Mouse (Mus musculus) heart, embryonic 16.5 days (tissue): ENCODE measurements around the gene Sf3a2. TPM values are rescaled to one million over a fixed set of nuclear protein-coding genes. Genes with fewer than 3 reads are reported as not detected.

ENCODE experiments used
- ATAC-seq: fragments of 200-750 bp; cut with Nextera tagmentation; replicated peaks from 2 replicates; pipeline ENCODE4 v1.8.0; 2017; ENCODE audit warnings: moderate number of reproducible peaks; ENCODE audit not compliant: insufficient read depth, low FRiP score; ENCODE audit errors: extremely low read depth
- H3K27ac ChIP-seq: fragments of 300-500 bp; sonication (generic); 2 replicates; pipeline ENCODE4 v1.5.1; 2014; ENCODE audit warnings: mild to moderate bottlenecking, low read length, control low read depth, moderate library complexity
- H3K27me3 ChIP-seq: fragments of 300-500 bp; sonication (generic); 2 replicates; pipeline ENCODE4 v1.6.1; 2014; ENCODE audit warnings: low read length, mixed read lengths; ENCODE audit not compliant: control insufficient read depth, insufficient read depth
- H3K36me3 ChIP-seq: fragments of 300-500 bp; sonication (generic); 2 replicates; pipeline ENCODE4 v1.6.1; 2014; ENCODE audit not compliant: control insufficient read depth, insufficient read depth
- H3K4me1 ChIP-seq: fragments of 300-500 bp; sonication (generic); 2 replicates; pipeline ENCODE4 v1.6.1; 2014; ENCODE audit warnings: low read length, mixed read lengths; ENCODE audit not compliant: control insufficient read depth, insufficient read depth
- H3K4me2 ChIP-seq: fragments of 300-500 bp; sonication (generic); 2 replicates; pipeline ENCODE4 v1.6.1; 2014; ENCODE audit warnings: low read depth, mild to moderate bottlenecking, control low read depth, low read length
- H3K4me3 ChIP-seq: fragments of 300-500 bp; sonication (generic); 2 replicates; pipeline ENCODE4 v1.5.1; 2014; ENCODE audit warnings: mild to moderate bottlenecking, control low read depth, low read length
- H3K9ac ChIP-seq: fragments of 300-500 bp; sonication (generic); 2 replicates; pipeline ENCODE4 v1.6.1; 2014; ENCODE audit warnings: low read length, control low read depth
- H3K9me3 ChIP-seq: fragments of 300-500 bp; sonication (generic); replicated peaks from 2 replicates; pipeline ENCODE4 v1.6.1; 2016; ENCODE audit warnings: low read length; ENCODE audit not compliant: control insufficient read depth
- WGBS: fragments of 180-500 bp; shearing (Covaris S2); extraction: QIAGEN DNeasy Blood & Tissue Kit; methylation state at CpG from one replicate; pipeline ENCODE4 v1.1.7; 2014; 5-methylcytosine and 5-hydroxymethylcytosine counted together
- polyA plus RNA-seq: library from polyadenylated mRNA; unstranded; fragments of >200 nt; fragmentation: Nextera tagmentation; extraction: Ambion mirVana; gene quantifications from 2 replicates; pipeline ENCODE4 v1.2.1, GENCODE M21; 2015

The Sf3a2 gene
- polyA plus RNA-seq, 1 experiment from 2014 or later = 47.7 TPM

GRCm38 (mm10) chr10:80796307-80796848 is 1.6 kb upstream of the Sf3a2 start:
- WGBS = 78% methylated on average over 9 of the region's 9 CpGs
- Histone ChIP-seq H3K9me3 (no peaks in the 10 kb centered on the region), H3K4me2 (peak overlapping the region; percentile 86), H3K36me3 (peaks cover 44% of the 10 kb centered on the region), H3K4me3 (no peak overlapping the region; the same call in 1 of the 2 replicates), H3K4me1 (peaks cover 29% of the 10 kb centered on the region), H3K27me3 (no peaks in the 10 kb centered on the region), H3K9ac (peak overlapping the region; percentile 92; the same call in 1 of the 2 replicates), H3K27ac (no peak overlapping the region)
- no peak for ATAC-seq

GRCm38 (mm10) chr10:80797186-80798149 is 530 bp upstream of the Sf3a2 start:
- ATAC-seq = peak; percentile 49
- Histone ChIP-seq H3K36me3 (peaks cover 48% of the 10 kb centered on the region), H3K27me3 (no peaks in the 10 kb centered on the region), H3K4me3 (peak overlapping the region; percentile 82), H3K4me2 (peak overlapping the region; percentile 86), H3K9me3 (no peaks in the 10 kb centered on the region), H3K4me1 (peaks cover 18% of the 10 kb centered on the region), H3K27ac (peak overlapping the region; percentile 91), H3K9ac (peak overlapping the region; percentile 92)
- 2% methylated on average over 59 of the region's 59 CpGs for WGBS

GRCm38 (mm10) chr10:80799070-80799566 is 1.1 kb downstream of the Sf3a2 start:
- Histone ChIP-seq H3K27me3 (no peaks in the 10 kb centered on the region), H3K4me2 (peak overlapping the region; percentile 81), H3K4me3 (peak overlapping the region; percentile 82), H3K27ac (peak overlapping the region; percentile 91), H3K36me3 (peaks cover 52% of the 10 kb centered on the region), H3K9ac (peak overlapping the region; percentile 92), H3K9me3 (no peaks in the 10 kb centered on the region), H3K4me1 (peaks cover 17% of the 10 kb centered on the region)
- ATAC-seq = no peak
- 1% methylated on average over 18 of the region's 18 CpGs for WGBS

- Histone ChIP-seq H3K4me2 (no peak overlapping the region), H3K4me1 (peaks cover 31% of the 10 kb centered on the region), H3K9ac (no peak overlapping the region), H3K4me3 (no peak overlapping the region), H3K27me3 (peaks cover 2% of the 10 kb centered on the region; the same call in 1 of the 2 replicates), H3K27ac (no peak overlapping the region), H3K36me3 (peaks cover 37% of the 10 kb centered on the region), H3K9me3 (no peaks in the 10 kb centered on the region)
- 89% methylated on average over 10 of the region's 10 CpGs for WGBS
- ATAC-seq = no peak
Observed at GRCm38 (mm10) chr10:80802204-80802912, 4.4 kb downstream of the Sf3a2 start.

GRCm38 (mm10) chr10:80802996-80803395 is 5.0 kb downstream of the Sf3a2 start:
- H3K27ac ChIP-seq = no peak overlapping the region
- no peaks in the 10 kb centered on the region for H3K9me3 ChIP-seq
- no peak overlapping the region for H3K4me3 ChIP-seq
- H3K9ac ChIP-seq = no peak overlapping the region
- H3K4me2 ChIP-seq = no peak overlapping the region
- peaks cover 35% of the 10 kb centered on the region for H3K4me1 ChIP-seq
- WGBS = 72% methylated on average over 3 of the region's 3 CpGs
- ATAC-seq = no peak
- H3K27me3 ChIP-seq = peaks cover 2% of the 10 kb centered on the region; the same call in 1 of the 2 replicates
- H3K36me3 ChIP-seq = peaks cover 37% of the 10 kb centered on the region

GRCm38 (mm10) chr10:80804340-80804739 is 6.3 kb downstream of the Sf3a2 start:
- no peak for ATAC-seq
- Histone ChIP-seq H3K36me3 (peaks cover 37% of the 10 kb centered on the region), H3K4me2 (no peak overlapping the region), H3K4me3 (no peak overlapping the region), H3K4me1 (peaks cover 48% of the 10 kb centered on the region), H3K9me3 (no peaks in the 10 kb centered on the region), H3K27ac (no peak overlapping the region), H3K27me3 (peaks cover 2% of the 10 kb centered on the region; the same call in 1 of the 2 replicates), H3K9ac (peak overlapping the region; percentile 49; the same call in 1 of the 2 replicates)
- WGBS = 97% methylated on average over 2 of the region's 2 CpGs

- Histone ChIP-seq H3K9me3 (no peaks in the 10 kb centered on the region), H3K9ac (peak within 1 kb of the TSS; percentile 49; the same call in 1 of the 2 replicates), H3K4me3 (no peak within 1 kb of the TSS), H3K27ac (no peak within 1 kb of the TSS), H3K4me1 (peaks cover 47% of the 10 kb centered on the region), H3K27me3 (peaks cover 2% of the 10 kb centered on the region; the same call in 1 of the 2 replicates), H3K4me2 (no peak within 1 kb of the TSS), H3K36me3 (peaks cover 37% of the 10 kb centered on the region)
- no peak for ATAC-seq
- whole genome bisulfite sequencing = 49% methylated on average over 6 of the region's 6 CpGs
Observed at GRCm38 (mm10) chr10:80804916-80805315, 6.9 kb downstream of the Sf3a2 start, which contains the start of gene Amh. TSS of gene Amh (plus strand) at chr10:80805243.

- Histone ChIP-seq H3K4me3 (no peak overlapping the region), H3K4me1 (peaks cover 48% of the 10 kb centered on the region), H3K9me3 (no peaks in the 10 kb centered on the region), H3K9ac (peak overlapping the region; percentile 49; the same call in 1 of the 2 replicates), H3K27me3 (peaks cover 2% of the 10 kb centered on the region; the same call in 1 of the 2 replicates), H3K36me3 (peaks cover 34% of the 10 kb centered on the region), H3K4me2 (no peak overlapping the region), H3K27ac (no peak overlapping the region)
- ATAC-seq = no peak
- 78% methylated on average over 5 of the region's 5 CpGs for WGBS
Observed at GRCm38 (mm10) chr10:80805322-80805721, 7.3 kb downstream of the Sf3a2 start.
